Mouse (Mus musculus) CH12.LX (cell line): ENCODE measurements around the gene Vangl2.

ENCODE experiments used
- BHLHE40 ChIP-seq: IDR thresholded peaks from 2 replicates; pipeline ENCODE4 v1.6.1; 2011; ENCODE audit warnings: mild to moderate bottlenecking, low read depth, low read length, improper control_type of control experiment
- CTCF ChIP-seq, 2 experiments: IDR thresholded peaks in 1 of 2; conservative IDR thresholded peaks in 1 of 2; 2 replicates each; pipeline ENCODE4 v1.5.1; 2011 to 2012; ENCODE audit warnings: low read depth in 2 of 2, low read length in 2 of 2, improper control_type of control experiment in 1 of 2, inconsistent platforms in 1 of 2, mild to moderate bottlenecking in 1 of 2, moderate library complexity in 1 of 2
- EP300 ChIP-seq: IDR thresholded peaks from 2 replicates; pipeline ENCODE4 v1.6.1; 2011; ENCODE audit warnings: low read length, improper control_type of control experiment
- ETS1 ChIP-seq: conservative IDR thresholded peaks from 2 replicates; pipeline ENCODE4 v1.6.1; 2012; ENCODE audit warnings: low read depth, mild to moderate bottlenecking, inconsistent platforms, low read length, improper control_type of control experiment, moderate library complexity
- HCFC1 ChIP-seq: IDR thresholded peaks from 2 replicates; pipeline ENCODE4 v1.6.1; 2012; ENCODE audit warnings: low read depth, mild to moderate bottlenecking, inconsistent platforms, low read length, improper control_type of control experiment
- MYC ChIP-seq: IDR thresholded peaks from 2 replicates; pipeline ENCODE4 v1.6.1; 2011; ENCODE audit warnings: low read depth, mild to moderate bottlenecking, improper control_type of control experiment, low read length
- POLR2A ChIP-seq: IDR thresholded peaks from 2 replicates; pipeline ENCODE4 v1.6.1; 2011; ENCODE audit warnings: low read depth, mild to moderate bottlenecking, improper control_type of control experiment, low read length
- TBP ChIP-seq: conservative IDR thresholded peaks from 2 replicates; pipeline ENCODE4 v1.6.1; 2011; ENCODE audit warnings: low read depth, low read length, improper control_type of control experiment
- USF1 ChIP-seq: IDR thresholded peaks from 2 replicates; pipeline ENCODE4 v1.6.1; 2014; ENCODE audit warnings: low read depth, mild to moderate bottlenecking, inconsistent platforms, low read length, improper control_type of control experiment
- ZKSCAN1 ChIP-seq: IDR thresholded peaks from 2 replicates; pipeline ENCODE4 v1.6.1; 2012; ENCODE audit warnings: low read depth, inconsistent platforms, low read length, improper control_type of control experiment, borderline replicate concordance
- ZMIZ1 ChIP-seq: IDR thresholded peaks from 2 replicates; pipeline ENCODE4 v1.6.1; 2012; ENCODE audit warnings: low read depth, mild to moderate bottlenecking, inconsistent platforms, low read length, improper control_type of control experiment
- ZNF384 ChIP-seq: IDR thresholded peaks from 2 replicates; pipeline ENCODE4 v1.6.1; 2012; ENCODE audit warnings: low read depth, low read length, improper control_type of control experiment, inconsistent platforms

DNA sequence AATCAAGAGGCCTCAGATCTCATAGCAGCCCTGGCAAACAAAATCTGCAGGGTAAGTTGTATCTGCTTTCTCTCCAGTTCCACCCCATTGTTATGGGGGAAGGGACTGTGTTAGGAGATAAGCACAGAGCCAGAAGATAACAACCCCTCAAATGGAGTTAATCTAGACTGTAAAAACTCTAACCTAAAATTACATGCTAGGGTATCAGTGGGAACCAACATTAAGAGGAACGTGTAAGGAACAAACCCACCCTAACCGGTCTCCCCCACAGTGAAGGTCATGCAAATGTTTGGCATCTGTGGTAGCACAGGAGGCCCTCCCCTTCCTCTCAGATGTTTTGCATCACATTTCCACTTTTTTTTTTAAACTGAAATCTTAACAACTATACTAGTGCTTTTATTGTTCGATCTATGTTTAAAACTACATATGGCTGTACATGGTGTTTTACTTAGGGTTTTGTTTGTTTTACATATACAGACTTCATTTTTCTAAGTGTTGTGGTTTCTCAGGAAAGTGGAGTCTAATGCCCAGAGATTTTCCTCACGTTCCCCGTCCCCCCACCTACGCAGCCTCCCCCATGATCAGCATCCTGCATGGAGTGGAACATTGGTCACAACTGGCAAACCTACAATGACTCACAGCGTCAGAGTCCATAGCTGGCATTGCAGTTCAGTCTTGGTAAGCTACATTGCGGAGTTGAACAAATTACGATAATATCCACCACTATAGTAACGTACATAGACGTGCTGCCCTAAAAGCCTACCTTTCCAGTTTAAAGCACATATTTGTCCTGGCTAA is 33.1 kb downstream of the Vangl2 start:
- TF ChIP-seq CTCF (conservative IDR thresholded peaks at IDR 0.05 in 1 of 2, IDR thresholded peaks at IDR 0.05 in 1 of 2; ENCODE audit: low read depth in 2 of 2, low read length in 2 of 2) = no peak
- peak; percentile 57 for TF ChIP-seq EP300
- no peak for TF ChIP-seq ETS1
- no peak for TF ChIP-seq POLR2A
- TF ChIP-seq TBP = no peak
- peak; percentile 92 for TF ChIP-seq ZNF384
- peak; percentile 60 for TF ChIP-seq BHLHE40
- no peak for TF ChIP-seq ZKSCAN1
- no peak for TF ChIP-seq USF1
- no peak for TF ChIP-seq HCFC1
- no peak for TF ChIP-seq ZMIZ1
- no peak for TF ChIP-seq MYC
